Mouse (Mus musculus) midbrain, embryonic 10.5 days (tissue): ENCODE measurements around the gene Atrn. TPM values are rescaled to one million over a fixed set of nuclear protein-coding genes. Genes with fewer than 3 reads are reported as not detected.

Experiments
- DNase-seq: peaks from one replicate; pipeline ENCODE4 v3.0.0-alpha.2; 2017; ENCODE audit warnings: low spot score
- H3K27ac ChIP-seq: fragments of 300-500 bp; sonication (generic); replicated peaks from 2 replicates; pipeline ENCODE4 v1.5.1; 2016; ENCODE audit warnings: mild to moderate bottlenecking
- H3K27me3 ChIP-seq: fragments of 300-500 bp; sonication (generic); 2 replicates; pipeline ENCODE4 v1.6.1; 2016; ENCODE audit warnings: low read depth, mild to moderate bottlenecking; ENCODE audit not compliant: poor library complexity, severe bottlenecking
- H3K36me3 ChIP-seq: fragments of 300-500 bp; sonication (generic); 2 replicates; pipeline ENCODE4 v1.6.1; 2016; ENCODE audit warnings: mild to moderate bottlenecking, moderate library complexity
- H3K4me1 ChIP-seq: fragments of 300-500 bp; sonication (generic); 2 replicates; pipeline ENCODE4 v1.6.1; 2016
- H3K4me3 ChIP-seq: fragments of 300-500 bp; sonication (generic); 2 replicates; pipeline ENCODE4 v1.5.1; 2016; ENCODE audit warnings: mild to moderate bottlenecking, moderate library complexity
- H3K9me3 ChIP-seq: fragments of 300-500 bp; sonication (generic); replicated peaks from 2 replicates; pipeline ENCODE4 v1.6.1; 2016; ENCODE audit warnings: mild to moderate bottlenecking
- WGBS: fragments of 180-500 bp; shearing (Covaris S2); methylation state at CpG from one replicate; pipeline ENCODE4 v1.1.7; 2016; 5-methylcytosine and 5-hydroxymethylcytosine counted together
- polyA plus RNA-seq: library from polyadenylated mRNA; unstranded; fragments of >200 nt; fragmentation: Nextera tagmentation; extraction: Ambion mirVana; gene quantifications from 2 replicates; pipeline ENCODE4 v1.2.1, GENCODE M21; 2016

Atrn gene
- polyA plus RNA-seq, result 5.7 and 6.6 TPM in 2 replicates

DNA sequence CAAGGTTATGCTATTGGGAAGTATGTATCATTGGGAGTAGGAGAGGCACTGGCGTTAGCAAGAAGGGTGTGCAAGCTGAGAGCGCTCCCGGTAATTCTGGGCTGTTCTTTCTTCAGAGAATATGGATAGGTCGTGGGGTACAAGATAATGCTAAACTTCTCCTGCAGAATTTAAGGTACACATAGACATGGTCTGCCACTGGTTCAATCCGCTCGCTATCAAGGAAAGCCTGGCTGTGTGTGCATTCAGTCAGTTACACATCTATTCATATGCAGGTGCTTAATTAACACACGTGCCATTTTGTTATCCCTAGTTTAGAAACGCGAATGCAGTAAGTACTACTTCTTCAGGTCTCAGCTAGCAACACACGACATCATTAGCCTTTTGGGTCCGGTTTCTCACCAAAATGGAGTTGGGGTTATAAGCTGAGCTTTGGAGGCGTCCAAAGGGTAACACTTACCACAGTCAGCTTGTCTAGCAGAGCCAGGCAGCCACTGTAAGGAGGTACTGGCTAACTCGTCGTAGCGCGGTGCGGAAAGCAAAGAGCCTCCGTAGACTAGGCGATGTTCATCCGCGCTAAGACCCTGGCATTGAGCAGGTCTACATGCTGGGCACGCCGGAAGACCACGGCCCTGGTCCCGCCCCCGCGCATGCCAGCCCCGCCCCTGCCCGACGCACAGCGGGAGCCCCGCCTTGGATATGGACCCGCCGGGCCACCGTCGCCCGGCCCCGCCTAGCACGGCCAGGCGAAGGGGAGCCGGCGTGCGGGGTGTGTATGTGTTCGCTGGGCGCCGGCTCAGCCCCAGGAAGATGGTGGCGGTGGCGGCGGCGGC is at the start of gene Atrn, which contains the start of gene 4930402H24Rik:
Gene Atrn, plus strand, starts transcription at position 745 of the 833 bp plus-strand sequence.
Gene 4930402H24Rik, minus strand, starts transcription at position 656 of the 833 bp plus-strand sequence.
- peak within 1 kb of the TSS; percentile 87 for H3K27ac ChIP-seq
- H3K4me1 ChIP-seq, result peaks cover 22% of the 10 kb centered on the region
- peak; percentile 94 for DNase-seq
- H3K9me3 ChIP-seq, result no peaks in the 10 kb centered on the region
- no peaks in the 10 kb centered on the region for H3K27me3 ChIP-seq
- 6% methylated on average over 50 of the region's 50 CpGs for WGBS
- H3K4me3 ChIP-seq, result peak within 1 kb of the TSS; percentile 97
- no peaks in the 10 kb centered on the region for H3K36me3 ChIP-seq

DNA sequence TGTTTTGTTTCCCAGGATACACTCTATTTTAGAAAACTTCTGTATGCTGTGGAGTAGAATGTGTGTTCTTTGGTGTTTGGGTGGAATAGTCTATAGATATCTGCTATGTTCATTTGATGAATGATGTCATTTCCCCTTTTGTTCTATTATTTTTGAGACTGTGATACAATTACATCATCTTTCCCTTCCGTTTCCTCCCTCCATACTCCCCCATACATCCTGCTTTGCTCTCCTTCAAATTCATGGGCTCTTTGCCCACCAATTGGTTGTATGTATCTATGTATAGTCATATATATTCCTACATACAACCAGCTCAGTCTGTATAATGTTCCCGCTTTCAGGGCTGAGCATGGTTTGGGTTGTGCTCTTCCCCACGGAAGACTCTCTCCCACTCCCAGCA is 44.2 kb upstream of the Atrn start:
- 89% methylated on average over 3 of the region's 3 CpGs for WGBS
- no peak for DNase-seq
- Histone ChIP-seq H3K27me3 (no peaks in the 10 kb centered on the region), H3K4me1 (no peaks in the 10 kb centered on the region), H3K27ac (no peak overlapping the region), H3K9me3 (no peaks in the 10 kb centered on the region), H3K4me3 (no peak overlapping the region), H3K36me3 (no peaks in the 10 kb centered on the region)

DNA sequence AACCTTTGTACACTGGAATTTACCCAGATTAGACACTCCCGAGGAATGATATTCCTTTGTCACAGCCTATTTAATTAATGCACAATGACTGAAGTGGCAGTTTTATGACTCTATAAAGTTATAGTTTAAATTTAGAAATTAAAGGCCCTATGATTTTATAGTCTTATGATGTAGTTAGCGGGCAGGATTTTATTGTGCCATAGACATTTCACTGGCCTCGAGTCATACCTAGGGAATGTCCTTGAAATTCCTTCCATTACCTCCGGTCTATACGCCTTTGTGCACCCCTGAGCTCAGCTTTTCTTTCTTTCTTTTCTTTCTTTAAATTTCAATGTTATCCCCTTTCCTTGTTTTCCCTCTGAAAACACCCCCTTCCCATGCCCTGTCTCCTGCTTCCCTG is 35.4 kb upstream of the Atrn start:
- Histone ChIP-seq H3K4me3 (no peak overlapping the region), H3K4me1 (no peaks in the 10 kb centered on the region), H3K36me3 (no peaks in the 10 kb centered on the region), H3K27ac (no peak overlapping the region), H3K27me3 (no peaks in the 10 kb centered on the region), H3K9me3 (no peaks in the 10 kb centered on the region)
- WGBS, result 95% methylated on average over 5 of the region's 5 CpGs
- DNase-seq, result no peak

DNA sequence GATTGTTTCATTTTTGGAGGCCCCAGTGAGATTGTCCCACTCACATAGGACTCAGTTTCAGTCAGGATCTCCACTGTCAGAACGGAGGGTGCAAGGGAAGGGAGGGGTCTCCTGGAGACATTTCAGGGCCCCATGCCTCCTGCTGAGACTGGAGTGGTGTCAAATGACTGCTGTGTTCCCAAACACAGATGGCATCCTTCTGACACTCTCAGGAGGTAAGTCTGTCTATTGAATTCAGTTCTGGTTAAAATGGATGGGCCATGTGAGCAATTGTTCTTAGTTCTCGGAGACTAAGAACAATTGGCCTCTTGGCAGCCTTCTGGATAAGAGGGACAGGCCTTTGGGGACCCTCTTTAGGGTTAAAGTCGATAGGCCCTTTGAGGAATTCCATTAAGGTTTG is 28.9 kb upstream of the Atrn start:
- Histone ChIP-seq H3K27ac (no peak overlapping the region), H3K4me1 (no peaks in the 10 kb centered on the region), H3K36me3 (no peaks in the 10 kb centered on the region), H3K4me3 (no peak overlapping the region), H3K27me3 (no peaks in the 10 kb centered on the region), H3K9me3 (no peaks in the 10 kb centered on the region)
- no peak for DNase-seq
- WGBS, result 60% methylated on average over 3 of the region's 3 CpGs

DNA sequence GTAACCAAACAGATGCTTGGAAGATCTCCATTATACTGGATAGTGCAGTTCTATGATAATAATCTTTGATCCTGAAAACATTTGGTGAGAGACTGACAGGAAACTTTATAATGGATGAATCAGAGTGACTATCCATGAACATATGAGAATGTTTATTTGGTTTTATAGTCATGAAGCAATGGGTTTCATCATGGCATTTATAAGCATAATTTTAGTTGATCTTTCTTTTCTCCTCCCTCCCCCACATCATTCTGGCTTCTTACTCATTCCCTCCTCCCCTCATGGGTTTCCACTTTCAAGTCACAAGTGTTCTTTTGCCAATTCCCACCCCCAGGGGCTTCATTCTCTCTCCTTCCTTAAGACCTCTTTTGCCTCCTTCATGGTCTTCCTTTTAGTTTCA is 19.3 kb upstream of the Atrn start:
- DNase-seq, result no peak
- H3K27me3 ChIP-seq, result no peaks in the 10 kb centered on the region
- H3K36me3 ChIP-seq, result peaks cover 8% of the 10 kb centered on the region
- no peak overlapping the region for H3K27ac ChIP-seq
- H3K4me1 ChIP-seq, result no peaks in the 10 kb centered on the region
- H3K9me3 ChIP-seq, result no peaks in the 10 kb centered on the region
- no peak overlapping the region for H3K4me3 ChIP-seq

DNA sequence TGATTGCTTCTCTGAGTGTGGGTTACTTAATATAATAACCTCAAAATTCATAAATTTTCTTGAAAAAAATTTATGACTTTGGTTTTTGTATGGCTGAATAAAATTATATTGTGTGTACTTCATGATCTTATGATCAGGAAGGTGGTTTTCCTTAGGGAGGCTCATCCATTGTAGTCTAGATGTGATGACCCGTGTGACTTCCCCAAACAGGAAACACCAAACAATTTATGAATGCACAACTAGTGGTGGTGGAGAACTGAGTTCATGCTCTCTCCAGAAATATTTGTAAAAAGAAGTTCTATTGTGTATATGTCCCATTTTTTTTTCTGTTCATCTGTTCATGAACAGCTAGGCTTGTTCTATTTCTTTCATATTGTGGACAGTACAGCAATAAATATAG is 18.8 kb upstream of the Atrn start:
- no peak overlapping the region for H3K4me3 ChIP-seq
- peaks cover 10% of the 10 kb centered on the region for H3K36me3 ChIP-seq
- no peaks in the 10 kb centered on the region for H3K9me3 ChIP-seq
- H3K27me3 ChIP-seq, result no peaks in the 10 kb centered on the region
- H3K4me1 ChIP-seq, result no peaks in the 10 kb centered on the region
- WGBS, result 79% methylated on average over 1 of the region's 1 CpGs
- no peak for DNase-seq
- no peak overlapping the region for H3K27ac ChIP-seq

DNA sequence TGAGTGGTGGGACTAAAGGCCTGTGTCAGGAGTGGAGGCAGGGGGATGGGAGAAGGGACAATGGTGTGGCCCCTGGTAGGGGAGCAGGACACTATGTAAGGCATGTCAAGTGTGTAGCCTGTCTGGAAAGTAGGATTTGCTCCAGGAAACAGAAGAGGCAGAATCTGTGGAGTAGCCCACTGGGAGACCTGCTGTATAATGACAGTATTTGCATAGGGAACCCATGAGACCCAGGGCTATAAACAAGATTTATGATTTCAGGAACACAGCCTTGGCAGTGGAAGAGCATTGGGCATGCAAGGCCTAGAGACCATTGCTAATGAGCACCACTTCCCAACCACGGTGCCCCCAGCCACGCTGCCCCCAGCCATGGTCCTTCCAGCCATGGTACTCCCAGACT is 9.4 kb upstream of the Atrn start:
- H3K4me1 ChIP-seq, result no peaks in the 10 kb centered on the region
- H3K27me3 ChIP-seq, result no peaks in the 10 kb centered on the region
- DNase-seq, result no peak
- H3K36me3 ChIP-seq, result peaks cover 4% of the 10 kb centered on the region; the same call in 1 of the 2 replicates
- H3K4me3 ChIP-seq, result no peak overlapping the region
- WGBS, result 89% methylated on average over 2 of the region's 2 CpGs
- H3K27ac ChIP-seq, result no peak overlapping the region
- no peaks in the 10 kb centered on the region for H3K9me3 ChIP-seq

DNA sequence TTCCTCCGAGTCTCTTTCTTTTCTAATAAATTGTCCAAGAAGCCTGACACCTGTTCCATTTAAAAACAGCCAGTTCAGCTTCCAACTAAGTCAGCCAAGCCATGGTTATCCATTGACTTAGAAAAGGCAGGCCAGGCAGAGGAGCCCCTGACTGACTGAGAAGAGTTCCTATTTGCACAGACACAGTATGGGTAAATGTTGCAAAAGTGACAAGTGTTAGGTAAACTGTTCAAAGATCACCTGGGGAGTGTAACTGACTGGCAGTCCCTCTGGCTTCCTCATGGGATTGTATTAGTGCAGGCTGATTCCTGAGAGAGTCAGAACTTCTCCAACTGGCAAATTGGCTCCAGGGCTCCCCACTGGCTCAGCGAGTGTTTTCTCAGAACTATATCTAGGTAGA is 8.4 kb upstream of the Atrn start:
- Histone ChIP-seq H3K27me3 (no peaks in the 10 kb centered on the region), H3K9me3 (no peaks in the 10 kb centered on the region), H3K36me3 (0 out of 2 replicates have a peak, but pooled peaks cover 2% of the 10 kb centered on the region), H3K27ac (no peak overlapping the region), H3K4me1 (no peaks in the 10 kb centered on the region), H3K4me3 (no peak overlapping the region)
- WGBS, result 83% methylated on average over 2 of the region's 2 CpGs
- no peak for DNase-seq

DNA sequence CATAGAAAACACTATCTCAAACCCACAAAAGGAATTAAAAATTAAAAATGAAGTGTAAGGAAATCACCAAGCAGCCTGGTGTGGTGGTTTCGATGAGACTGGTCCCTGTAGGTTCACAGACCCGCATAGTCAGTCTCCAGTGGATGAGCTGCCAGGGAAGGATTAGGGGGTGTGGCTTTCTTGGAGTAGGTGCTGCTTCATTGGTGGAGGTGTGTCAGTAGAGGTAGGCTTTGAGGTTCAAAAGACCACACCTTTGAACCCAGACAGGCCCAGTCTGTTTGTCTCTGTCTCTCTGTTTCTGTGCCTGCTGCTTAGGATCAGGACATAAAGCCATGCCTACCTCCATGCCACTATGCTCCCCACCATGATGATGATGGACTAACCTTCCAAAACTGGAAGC is 7.5 kb upstream of the Atrn start:
- Histone ChIP-seq H3K9me3 (no peaks in the 10 kb centered on the region), H3K27ac (no peak overlapping the region), H3K36me3 (0 out of 2 replicates have a peak, but pooled peaks cover 2% of the 10 kb centered on the region), H3K27me3 (no peaks in the 10 kb centered on the region), H3K4me3 (no peak overlapping the region), H3K4me1 (no peaks in the 10 kb centered on the region)
- WGBS, result 81% methylated on average over 2 of the region's 2 CpGs
- no peak for DNase-seq

DNA sequence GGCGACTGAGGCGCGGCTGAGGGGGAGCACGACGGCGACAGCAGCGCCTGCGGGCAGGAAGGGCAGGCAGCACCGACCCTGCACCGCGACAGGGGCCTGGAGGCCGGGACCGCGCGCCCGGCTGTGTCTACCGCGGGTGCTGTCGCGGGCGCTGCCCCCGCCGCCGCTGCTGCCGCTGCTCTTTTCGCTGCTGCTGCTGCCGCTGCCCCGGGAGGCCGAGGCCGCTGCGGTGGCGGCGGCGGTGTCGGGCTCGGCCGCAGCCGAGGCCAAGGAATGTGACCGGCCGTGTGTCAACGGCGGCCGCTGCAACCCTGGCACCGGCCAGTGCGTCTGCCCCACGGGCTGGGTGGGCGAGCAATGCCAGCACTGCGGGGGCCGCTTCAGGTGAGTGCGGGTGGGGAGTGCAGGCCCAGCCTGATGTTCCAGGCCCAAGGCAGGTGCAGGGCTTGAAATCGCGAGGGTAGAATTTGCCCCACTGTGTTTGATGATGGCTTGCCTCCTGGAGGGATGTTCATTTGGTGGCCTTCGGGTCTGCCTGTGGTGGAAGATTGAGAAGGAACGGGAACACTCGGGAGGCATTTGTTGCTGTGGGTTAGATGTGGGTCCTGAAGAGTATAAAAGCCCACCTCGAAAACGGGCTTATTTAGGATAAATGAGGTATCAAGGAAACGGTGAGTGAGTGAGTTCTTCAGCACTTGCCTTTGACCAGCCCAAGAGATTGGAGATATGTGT is 455 bp downstream of the Atrn start:
- no peaks in the 10 kb centered on the region for H3K9me3 ChIP-seq
- peaks cover 22% of the 10 kb centered on the region for H3K4me1 ChIP-seq
- under 1% methylated on average over 58 of the region's 58 CpGs for WGBS
- no peaks in the 10 kb centered on the region for H3K36me3 ChIP-seq
- H3K27ac ChIP-seq, result peak overlapping the region; percentile 87
- DNase-seq, result no peak
- H3K4me3 ChIP-seq, result peak overlapping the region; percentile 97
- no peaks in the 10 kb centered on the region for H3K27me3 ChIP-seq

DNA sequence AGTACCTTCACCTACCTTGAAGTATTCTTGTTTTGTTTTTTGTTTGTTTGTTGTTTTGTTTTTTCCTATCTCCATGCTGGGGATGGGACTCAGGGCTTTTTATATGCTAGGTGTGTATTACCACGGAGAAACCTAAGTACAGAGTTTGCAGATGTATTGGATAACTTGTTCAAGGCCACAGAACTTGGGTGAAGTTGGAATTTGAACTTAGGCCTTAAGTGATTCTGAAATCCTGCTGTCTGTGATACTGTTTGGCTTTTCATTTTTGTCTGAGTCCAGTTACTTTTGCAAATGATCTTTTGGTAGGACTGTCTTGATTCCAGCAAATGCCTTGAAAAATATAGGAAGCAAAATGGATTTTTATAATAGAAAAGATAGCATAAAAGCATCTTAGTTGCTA is 5.4 kb downstream of the Atrn start:
- H3K4me1 ChIP-seq, result peaks cover 13% of the 10 kb centered on the region
- H3K27me3 ChIP-seq, result no peaks in the 10 kb centered on the region
- WGBS, result 69% methylated on average over 1 of the region's 1 CpGs
- H3K27ac ChIP-seq, result no peak overlapping the region
- H3K36me3 ChIP-seq, result no peaks in the 10 kb centered on the region
- no peak for DNase-seq
- no peak overlapping the region for H3K4me3 ChIP-seq
- no peaks in the 10 kb centered on the region for H3K9me3 ChIP-seq

DNA sequence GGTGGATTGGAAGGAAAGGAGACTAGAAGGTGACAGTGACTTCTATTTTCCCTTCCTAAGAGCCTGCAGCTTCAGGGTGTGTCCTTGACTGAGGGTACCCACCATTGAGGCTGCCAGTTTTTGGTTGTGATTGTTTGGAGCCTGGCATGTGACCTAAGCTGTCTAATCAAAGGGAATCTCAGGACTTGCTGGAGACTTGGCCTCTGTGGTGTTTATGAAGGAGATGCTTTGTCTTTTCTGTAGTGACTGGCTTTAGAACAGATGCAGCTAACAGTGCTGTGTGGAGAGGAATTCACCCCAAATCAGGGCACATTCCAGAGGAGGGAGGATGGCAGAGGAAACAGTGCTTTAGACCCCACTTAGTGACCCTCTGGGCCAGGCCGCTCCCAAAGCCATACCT is 8.6 kb downstream of the Atrn start:
- Histone ChIP-seq H3K9me3 (no peaks in the 10 kb centered on the region), H3K4me3 (no peak overlapping the region), H3K4me1 (no peaks in the 10 kb centered on the region), H3K27me3 (no peaks in the 10 kb centered on the region), H3K27ac (no peak overlapping the region), H3K36me3 (no peaks in the 10 kb centered on the region)
- whole genome bisulfite sequencing, result 84% methylated on average over 1 of the region's 1 CpGs
- DNase-seq, result no peak

DNA sequence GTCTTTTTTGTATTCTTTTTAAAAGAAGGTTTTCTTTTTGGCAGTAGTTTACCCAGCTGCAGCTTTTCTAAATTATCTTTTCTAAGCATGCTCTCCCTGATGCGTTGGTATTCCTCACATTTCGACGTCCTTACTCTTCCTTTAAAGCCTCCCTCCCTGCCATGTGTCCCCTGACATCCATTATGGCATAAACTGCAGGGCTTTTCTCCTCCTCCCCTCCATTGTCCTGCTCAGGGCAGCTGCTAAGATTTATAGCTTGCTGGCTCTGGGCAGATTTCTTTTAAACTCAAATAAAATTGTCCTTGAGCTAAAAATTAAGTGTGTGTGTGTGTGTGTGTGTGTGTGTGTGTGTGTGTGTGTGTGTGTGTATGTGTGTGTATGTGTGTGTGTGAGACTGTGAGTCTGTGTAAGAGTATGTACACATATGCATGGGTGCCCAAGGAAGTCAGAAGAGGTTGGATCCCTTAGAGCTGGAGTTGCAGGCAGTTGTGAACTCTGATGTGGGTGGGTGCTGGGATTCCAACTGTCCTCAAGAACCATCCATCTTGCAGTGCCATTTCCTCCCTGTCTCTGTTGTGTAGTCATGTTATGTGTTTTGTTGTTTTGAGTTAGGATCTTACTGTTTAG is 10.3 kb downstream of the Atrn start:
- no peak overlapping the region for H3K4me3 ChIP-seq
- no peaks in the 10 kb centered on the region for H3K4me1 ChIP-seq
- DNase-seq, result no peak
- H3K36me3 ChIP-seq, result no peaks in the 10 kb centered on the region
- no peaks in the 10 kb centered on the region for H3K9me3 ChIP-seq
- WGBS, result 72% methylated on average over 3 of the region's 3 CpGs
- H3K27me3 ChIP-seq, result no peaks in the 10 kb centered on the region
- H3K27ac ChIP-seq, result no peak overlapping the region
